Mouse (Mus musculus): ENCODE results near the gene Scmh1. TPM values are rescaled to one million over a fixed set of nuclear protein-coding genes. Genes with fewer than 3 reads are reported as not detected.

Scmh1 gene
- polyA plus RNA-seq, 1 experiment from 2014 or later, result 22.6 TPM

DNA sequence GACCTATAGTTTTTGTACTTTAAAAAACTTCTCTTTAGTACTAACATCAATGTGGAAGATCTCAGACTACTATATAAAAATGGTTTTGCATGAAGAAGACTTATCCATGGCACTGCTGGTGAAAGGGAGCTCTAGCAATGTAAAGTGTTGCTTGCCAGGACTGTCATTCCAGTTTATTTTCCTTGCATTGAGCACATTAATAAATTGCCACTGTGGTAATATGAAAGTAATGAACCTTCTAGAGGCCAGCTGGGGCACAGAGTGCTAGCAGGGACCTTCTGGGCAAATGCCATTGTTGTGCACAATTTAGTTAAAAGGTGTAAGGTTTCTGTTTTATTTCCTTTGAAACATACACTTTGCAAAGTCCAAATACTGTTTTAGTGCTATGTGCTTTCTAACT lies 25.5 kb downstream of the Scmh1 start:
- no peaks in the 10 kb centered on the region for H3K9me3 ChIP-seq (ENCODE audit: control insufficient read depth, low read length)
- no peaks in the 10 kb centered on the region for H3K36me3 ChIP-seq (ENCODE audit: control insufficient read depth, insufficient read depth, low read length)
- no peak overlapping the region for H3K27ac ChIP-seq (ENCODE audit: low read length)
- no peaks in the 10 kb centered on the region for H3K4me1 ChIP-seq (ENCODE audit: control insufficient read depth, insufficient read depth, low read length)
- H3K27me3 ChIP-seq (replicated peaks; ENCODE audit: control insufficient read depth, insufficient read depth, low read length), result no peaks in the 10 kb centered on the region
- no peak overlapping the region for H3K9ac ChIP-seq (ENCODE audit: low read depth, low read length)
- H3K4me2 ChIP-seq (ENCODE audit: low read depth, low read length), result no peak overlapping the region
- ATAC-seq, result no peak
- no peak overlapping the region for H3K4me3 ChIP-seq (ENCODE audit: low read length)

- no peak overlapping the region for H3K27ac ChIP-seq (ENCODE audit: low read length)
- no peaks in the 10 kb centered on the region for H3K4me1 ChIP-seq (ENCODE audit: control insufficient read depth, insufficient read depth, low read length)
- no peaks in the 10 kb centered on the region for H3K36me3 ChIP-seq (ENCODE audit: control insufficient read depth, insufficient read depth, low read length)
- 61% methylated on average over 11 of the region's 11 CpGs for WGBS
- no peak overlapping the region for H3K4me3 ChIP-seq (ENCODE audit: low read length)
- no peak for ATAC-seq
- no peak overlapping the region for H3K4me2 ChIP-seq (ENCODE audit: low read depth, low read length)
- no peaks in the 10 kb centered on the region for H3K27me3 ChIP-seq (replicated peaks; ENCODE audit: control insufficient read depth, insufficient read depth, low read length)
- no peak overlapping the region for H3K9ac ChIP-seq (ENCODE audit: low read depth, low read length)
- H3K9me3 ChIP-seq (ENCODE audit: control insufficient read depth, low read length), result no peaks in the 10 kb centered on the region
Measured at GRCm38 (mm10) chr4:120432599-120433373, 27.7 kb downstream of the Scmh1 start.

DNA sequence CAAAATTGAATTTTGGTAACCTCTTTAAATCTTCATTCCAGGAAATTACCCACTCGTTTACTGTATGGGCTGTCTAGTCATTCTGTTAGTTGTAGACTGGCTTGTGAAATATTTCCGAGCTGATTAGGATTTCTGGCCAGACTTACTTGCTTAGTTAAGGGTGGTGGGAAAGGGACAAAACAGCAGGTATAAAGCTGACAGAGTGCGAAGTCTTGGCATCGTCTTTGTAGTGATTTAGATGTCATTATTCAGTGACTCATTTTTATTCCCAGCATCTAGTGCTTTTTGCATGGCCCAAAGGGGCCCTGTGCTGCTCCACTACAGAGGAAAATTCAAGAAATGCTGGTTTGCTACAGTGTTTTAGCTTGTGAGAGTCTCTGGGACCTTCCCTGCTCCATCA lies 56.7 kb downstream of the Scmh1 start:
- no peak for ATAC-seq
- Histone ChIP-seq H3K27me3 (replicated peaks; ENCODE audit: control insufficient read depth, insufficient read depth, low read length) (no peaks in the 10 kb centered on the region), H3K9me3 (ENCODE audit: control insufficient read depth, low read length) (no peaks in the 10 kb centered on the region), H3K9ac (ENCODE audit: low read depth, low read length) (no peak overlapping the region), H3K4me2 (ENCODE audit: low read depth, low read length) (no peak overlapping the region), H3K27ac (ENCODE audit: low read length) (no peak overlapping the region), H3K4me1 (ENCODE audit: control insufficient read depth, insufficient read depth, low read length) (no peaks in the 10 kb centered on the region), H3K36me3 (ENCODE audit: control insufficient read depth, insufficient read depth, low read length) (no peaks in the 10 kb centered on the region), H3K4me3 (ENCODE audit: low read length) (no peak overlapping the region)
- 85% methylated on average over 4 of the region's 4 CpGs for WGBS

- ATAC-seq, result no peak
- Histone ChIP-seq H3K9ac (ENCODE audit: low read depth, low read length) (no peak overlapping the region), H3K4me1 (ENCODE audit: control insufficient read depth, insufficient read depth, low read length) (no peaks in the 10 kb centered on the region)
Measured at GRCm38 (mm10) chr4:120472946-120473345, 67.9 kb downstream of the Scmh1 start.

GRCm38 (mm10) chr4:120487707-120488106 lies 82.6 kb downstream of the Scmh1 start:
- Histone ChIP-seq H3K9me3 (ENCODE audit: control insufficient read depth, low read length) (no peaks in the 10 kb centered on the region), H3K4me2 (ENCODE audit: low read depth, low read length) (no peak overlapping the region), H3K4me3 (ENCODE audit: low read length) (no peak overlapping the region), H3K27ac (ENCODE audit: low read length) (peak overlapping the region; percentile 33; the same call in 1 of the 2 replicates), H3K36me3 (ENCODE audit: control insufficient read depth, insufficient read depth, low read length) (0 out of 2 replicates have a peak, but pooled peaks cover 3% of the 10 kb centered on the region), H3K27me3 (replicated peaks; ENCODE audit: control insufficient read depth, insufficient read depth, low read length) (no peaks in the 10 kb centered on the region), H3K9ac (ENCODE audit: low read depth, low read length) (no peak overlapping the region), H3K4me1 (ENCODE audit: control insufficient read depth, insufficient read depth, low read length) (peaks cover 4% of the 10 kb centered on the region; the same call in 1 of the 2 replicates)
- ATAC-seq, result peak; percentile 70
- WGBS, result 26% methylated on average over 1 of the region's 1 CpGs

More at GRCm38 (mm10) chr4:120472946-120473345, 67.9 kb downstream of the Scmh1 start:
- Histone ChIP-seq H3K9me3 (ENCODE audit: control insufficient read depth, low read length) (no peaks in the 10 kb centered on the region), H3K27me3 (replicated peaks; ENCODE audit: control insufficient read depth, insufficient read depth, low read length) (no peaks in the 10 kb centered on the region), H3K27ac (ENCODE audit: low read length) (no peak overlapping the region), H3K4me3 (ENCODE audit: low read length) (no peak overlapping the region), H3K4me2 (ENCODE audit: low read depth, low read length) (no peak overlapping the region), H3K36me3 (ENCODE audit: control insufficient read depth, insufficient read depth, low read length) (no peaks in the 10 kb centered on the region)
- 96% methylated on average over 2 of the region's 2 CpGs for WGBS

DNA sequence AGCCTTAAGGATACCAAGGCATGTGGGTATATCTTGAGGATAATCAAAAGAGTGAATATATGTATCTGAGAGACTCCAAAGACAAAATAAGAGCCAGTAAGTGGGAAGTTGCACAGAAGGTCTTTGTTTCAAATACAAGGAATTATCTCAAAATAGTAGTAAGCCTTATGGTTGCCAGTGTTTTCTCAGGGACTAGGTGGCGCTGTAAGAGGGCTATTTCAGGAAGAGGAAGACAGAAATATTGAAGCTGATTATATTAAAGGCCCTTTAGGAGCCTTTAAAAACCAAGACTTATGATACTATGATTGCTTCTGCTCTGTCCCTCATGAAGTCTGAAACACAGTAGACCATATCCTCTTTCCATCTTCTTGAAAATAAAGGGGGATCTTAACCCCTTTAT lies 101.9 kb downstream of the Scmh1 start:
- Histone ChIP-seq H3K4me1 (ENCODE audit: control insufficient read depth, insufficient read depth, low read length) (no peaks in the 10 kb centered on the region), H3K27ac (ENCODE audit: low read length) (no peak overlapping the region), H3K36me3 (ENCODE audit: control insufficient read depth, insufficient read depth, low read length) (0 out of 2 replicates have a peak, but pooled peaks cover 2% of the 10 kb centered on the region), H3K27me3 (replicated peaks; ENCODE audit: control insufficient read depth, insufficient read depth, low read length) (no peaks in the 10 kb centered on the region), H3K9ac (ENCODE audit: low read depth, low read length) (no peak overlapping the region), H3K9me3 (ENCODE audit: control insufficient read depth, low read length) (no peaks in the 10 kb centered on the region), H3K4me2 (ENCODE audit: low read depth, low read length) (no peak overlapping the region), H3K4me3 (ENCODE audit: low read length) (no peak overlapping the region)
- 88% methylated on average over 1 of the region's 1 CpGs for WGBS
- no peak for ATAC-seq

GRCm38 (mm10) chr4:120511203-120511602 lies 106.1 kb downstream of the Scmh1 start:
- no peak for ATAC-seq
- H3K36me3 ChIP-seq (ENCODE audit: control insufficient read depth, insufficient read depth, low read length), result 0 out of 2 replicates have a peak, but pooled peaks cover 2% of the 10 kb centered on the region
- H3K27ac ChIP-seq (ENCODE audit: low read length), result no peak overlapping the region
- 94% methylated on average over 4 of the region's 4 CpGs for WGBS
- no peaks in the 10 kb centered on the region; the same call in 1 of the 2 replicates for H3K4me1 ChIP-seq (ENCODE audit: control insufficient read depth, insufficient read depth, low read length)
- H3K27me3 ChIP-seq (replicated peaks; ENCODE audit: control insufficient read depth, insufficient read depth, low read length), result no peaks in the 10 kb centered on the region
- H3K9me3 ChIP-seq (ENCODE audit: control insufficient read depth, low read length), result no peaks in the 10 kb centered on the region
- H3K4me3 ChIP-seq (ENCODE audit: low read length), result no peak overlapping the region
- H3K9ac ChIP-seq (ENCODE audit: low read depth, low read length), result no peak overlapping the region
- H3K4me2 ChIP-seq (ENCODE audit: low read depth, low read length), result no peak overlapping the region

GRCm38 (mm10) chr4:120514366-120514765 lies 109.3 kb downstream of the Scmh1 start:
- Histone ChIP-seq H3K4me3 (ENCODE audit: low read length) (no peak overlapping the region), H3K9ac (ENCODE audit: low read depth, low read length) (no peak overlapping the region), H3K4me1 (ENCODE audit: control insufficient read depth, insufficient read depth, low read length) (no peaks in the 10 kb centered on the region; the same call in 1 of the 2 replicates), H3K27me3 (replicated peaks; ENCODE audit: control insufficient read depth, insufficient read depth, low read length) (no peaks in the 10 kb centered on the region), H3K4me2 (ENCODE audit: low read depth, low read length) (no peak overlapping the region), H3K27ac (ENCODE audit: low read length) (no peak overlapping the region), H3K36me3 (ENCODE audit: control insufficient read depth, insufficient read depth, low read length) (no peaks in the 10 kb centered on the region), H3K9me3 (ENCODE audit: control insufficient read depth, low read length) (no peaks in the 10 kb centered on the region)
- 98% methylated on average over 2 of the region's 2 CpGs for WGBS
- no peak for ATAC-seq

DNA sequence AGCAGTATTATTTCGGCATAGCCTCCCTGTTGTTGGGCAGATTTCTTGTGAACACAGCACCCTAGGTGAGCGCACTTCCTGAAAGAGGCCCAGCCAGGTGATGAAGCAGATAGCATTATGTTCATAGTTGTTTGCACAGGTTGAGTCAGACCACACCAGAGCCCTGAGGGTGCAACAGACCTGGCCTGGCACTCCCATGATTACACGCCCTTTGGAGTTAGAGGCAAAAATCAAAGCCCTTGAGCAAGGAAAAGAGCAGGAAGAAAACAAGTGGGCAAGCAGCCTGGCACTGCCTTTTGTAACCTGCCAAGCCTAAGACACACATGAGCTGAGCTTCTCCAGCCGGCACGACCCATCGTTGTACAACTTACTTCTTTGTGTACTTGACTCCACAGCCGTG lies 111.4 kb downstream of the Scmh1 start:
- no peaks in the 10 kb centered on the region for H3K9me3 ChIP-seq (ENCODE audit: control insufficient read depth, low read length)
- peak overlapping the region; percentile 46 for H3K9ac ChIP-seq (ENCODE audit: low read depth, low read length)
- WGBS, result 54% methylated on average over 7 of the region's 7 CpGs
- no peaks in the 10 kb centered on the region for H3K27me3 ChIP-seq (replicated peaks; ENCODE audit: control insufficient read depth, insufficient read depth, low read length)
- H3K4me3 ChIP-seq (ENCODE audit: low read length), result peak overlapping the region; percentile 27
- peak; percentile 100 for ATAC-seq
- no peaks in the 10 kb centered on the region; the same call in 1 of the 2 replicates for H3K4me1 ChIP-seq (ENCODE audit: control insufficient read depth, insufficient read depth, low read length)
- H3K4me2 ChIP-seq (ENCODE audit: low read depth, low read length), result peak overlapping the region; percentile 34
- H3K36me3 ChIP-seq (ENCODE audit: control insufficient read depth, insufficient read depth, low read length), result 0 out of 2 replicates have a peak, but pooled peaks cover 2% of the 10 kb centered on the region
- peak overlapping the region; percentile 92 for H3K27ac ChIP-seq (ENCODE audit: low read length)
